Mouse (Mus musculus): ENCODE data around the gene Plek2. TPM values are rescaled to one million over a fixed set of nuclear protein-coding genes. Genes with fewer than 3 reads are reported as not detected.

The Plek2 gene
- total and polyA plus RNA-seq, 3 experiments: 0.10 to 0.29 (median 0.27) TPM

DNA sequence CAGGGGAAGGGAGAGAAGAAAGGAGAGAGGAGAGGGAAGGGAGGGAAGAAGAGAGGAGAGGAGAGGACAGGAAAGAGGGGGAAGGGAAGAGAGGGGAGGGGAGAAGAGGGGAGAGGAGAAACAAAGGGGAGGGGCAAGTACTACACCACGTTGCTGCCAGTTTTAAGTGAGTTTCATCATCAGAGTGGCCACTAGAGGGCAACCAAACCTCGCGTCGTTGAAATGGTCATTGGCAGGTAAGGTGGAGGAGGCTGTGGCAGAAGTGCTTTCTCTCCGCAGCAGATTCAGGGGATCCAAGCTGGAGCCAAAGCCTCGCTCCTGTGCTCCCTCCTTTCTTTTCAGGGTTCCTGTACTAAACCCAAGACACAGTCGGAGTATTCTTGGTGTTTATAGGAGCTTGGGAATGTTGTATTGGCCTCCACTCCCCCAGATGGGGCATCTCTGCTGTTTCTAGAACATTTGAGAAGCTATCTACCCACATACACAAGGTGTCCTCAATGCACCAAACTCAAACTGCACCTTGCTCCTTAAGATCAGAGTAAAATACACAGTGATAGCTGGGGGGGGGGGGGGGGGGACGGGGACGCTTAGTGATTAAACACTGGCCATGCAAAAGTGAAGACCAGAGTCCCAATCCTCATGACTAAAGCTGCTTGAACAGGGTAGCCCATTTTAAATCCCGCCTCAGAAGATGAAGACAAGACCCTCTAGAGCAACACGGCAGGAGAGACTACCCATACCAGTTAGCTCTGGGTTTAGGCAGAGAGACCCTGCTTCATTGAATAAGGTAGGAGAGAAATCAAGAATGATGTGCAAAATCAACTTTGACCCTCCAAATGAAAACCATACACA lies 11.7 kb upstream of the Plek2 start:
- peaks cover 1% of the 10 kb centered on the region; the same call in 1 of the 2 replicates for H3K4me1 ChIP-seq (ENCODE audit: control insufficient read depth, insufficient read depth, low read length)
- no peak overlapping the region for H3K4me3 ChIP-seq
- no peak overlapping the region for H3K9ac ChIP-seq (ENCODE audit: low read depth, low read length)
- peak; percentile 75 to 79 for DNase-seq
- H3K79me2 ChIP-seq (replicated peaks; ENCODE audit: control insufficient read depth, insufficient read depth, low read length): no peaks in the 10 kb centered on the region
- peak; percentile 82 for TF ChIP-seq EP300 (IDR thresholded peaks at IDR 0.05; ENCODE audit: insufficient read depth, low read depth, low read length)
- peak; percentile 89 for TF ChIP-seq CTCF (IDR thresholded peaks at IDR 0.05)
- TF ChIP-seq POLR2A (IDR thresholded peaks at IDR 0.05; ENCODE audit: insufficient read depth, low read depth, low read length): no peak
- no peaks in the 10 kb centered on the region for H3K27me3 ChIP-seq (ENCODE audit: control insufficient read depth, insufficient read depth, low read length)
- WGBS: 13% methylated on average over 11 of the region's 11 CpGs
- no peak overlapping the region for H3K27ac ChIP-seq
- intact Hi-C loops (cut with DNase I): loop anchor here (1.0 to 5.0 kb wide), 5 partner anchors 69 to 179 kb away; partner anchors contain the start of gene Tmem229b
- no peaks in the 10 kb centered on the region for H3K36me3 ChIP-seq (ENCODE audit: control insufficient read depth, insufficient read depth, low read length)

- TF ChIP-seq POLR2A (IDR thresholded peaks at IDR 0.05; ENCODE audit: insufficient read depth, low read depth, low read length) (no peak), EP300 (IDR thresholded peaks at IDR 0.05; ENCODE audit: insufficient read depth, low read depth, low read length) (no peak), CTCF (IDR thresholded peaks at IDR 0.05) (peak; percentile 17; the same call in 1 of the 2 replicates)
- Histone ChIP-seq H3K9ac (ENCODE audit: low read depth, low read length) (no peak overlapping the region), H3K4me1 (ENCODE audit: control insufficient read depth, insufficient read depth, low read length) (peaks cover 1% of the 10 kb centered on the region; the same call in 1 of the 2 replicates), H3K79me2 (replicated peaks; ENCODE audit: control insufficient read depth, insufficient read depth, low read length) (no peaks in the 10 kb centered on the region), H3K27ac (no peak overlapping the region), H3K27me3 (ENCODE audit: control insufficient read depth, insufficient read depth, low read length) (no peaks in the 10 kb centered on the region), H3K36me3 (ENCODE audit: control insufficient read depth, insufficient read depth, low read length) (no peaks in the 10 kb centered on the region), H3K4me3 (no peak overlapping the region)
- intact Hi-C loops (cut with DNase I): loop anchor here (5.0 kb wide), 2 partner anchors 71 to 91 kb away; partner anchors contain the start of gene Tmem229b
- DNase-seq: no peak
- WGBS: 82% methylated on average over 3 of the region's 3 CpGs
These were observed 9.5 kb upstream of the Plek2 start for GRCm38 (mm10) chr12:78916278-78916677.

GRCm38 (mm10) chr12:78915561-78915960 lies 8.8 kb upstream of the Plek2 start:
- intact Hi-C loops (cut with DNase I): loop anchor here (5.0 kb wide), 2 partner anchors 72 to 92 kb away; partner anchors contain the start of gene Tmem229b

GRCm38 (mm10) chr12:78914458-78914857 lies 7.7 kb upstream of the Plek2 start:
- intact Hi-C loops (cut with DNase I): no loop called here
- Histone ChIP-seq H3K4me1 (ENCODE audit: control insufficient read depth, insufficient read depth, low read length) (peaks cover 1% of the 10 kb centered on the region; the same call in 1 of the 2 replicates), H3K79me2 (replicated peaks; ENCODE audit: control insufficient read depth, insufficient read depth, low read length) (no peaks in the 10 kb centered on the region), H3K36me3 (ENCODE audit: control insufficient read depth, insufficient read depth, low read length) (no peaks in the 10 kb centered on the region), H3K27ac (no peak overlapping the region), H3K27me3 (ENCODE audit: control insufficient read depth, insufficient read depth, low read length) (no peaks in the 10 kb centered on the region; the same call in 1 of the 2 replicates), H3K9ac (ENCODE audit: low read depth, low read length) (no peak overlapping the region), H3K4me3 (no peak overlapping the region)
- no peak for DNase-seq
- TF ChIP-seq POLR2A (IDR thresholded peaks at IDR 0.05; ENCODE audit: insufficient read depth, low read depth, low read length) (no peak), EP300 (IDR thresholded peaks at IDR 0.05; ENCODE audit: insufficient read depth, low read depth, low read length) (no peak), CTCF (IDR thresholded peaks at IDR 0.05) (no peak)
- 82% methylated on average over 4 of the region's 4 CpGs for WGBS

More at GRCm38 (mm10) chr12:78915561-78915960, 8.8 kb upstream of the Plek2 start:
- Histone ChIP-seq H3K27me3 (ENCODE audit: control insufficient read depth, insufficient read depth, low read length) (no peaks in the 10 kb centered on the region), H3K79me2 (replicated peaks; ENCODE audit: control insufficient read depth, insufficient read depth, low read length) (no peaks in the 10 kb centered on the region), H3K9ac (ENCODE audit: low read depth, low read length) (no peak overlapping the region), H3K4me3 (no peak overlapping the region), H3K4me1 (ENCODE audit: control insufficient read depth, insufficient read depth, low read length) (peaks cover 1% of the 10 kb centered on the region; the same call in 1 of the 2 replicates), H3K27ac (no peak overlapping the region), H3K36me3 (ENCODE audit: control insufficient read depth, insufficient read depth, low read length) (no peaks in the 10 kb centered on the region)
- WGBS: 59% methylated on average over 3 of the region's 3 CpGs
- TF ChIP-seq CTCF (IDR thresholded peaks at IDR 0.05) (no peak), EP300 (IDR thresholded peaks at IDR 0.05; ENCODE audit: insufficient read depth, low read depth, low read length) (no peak), POLR2A (IDR thresholded peaks at IDR 0.05; ENCODE audit: insufficient read depth, low read depth, low read length) (no peak)
- no peak for DNase-seq

DNA sequence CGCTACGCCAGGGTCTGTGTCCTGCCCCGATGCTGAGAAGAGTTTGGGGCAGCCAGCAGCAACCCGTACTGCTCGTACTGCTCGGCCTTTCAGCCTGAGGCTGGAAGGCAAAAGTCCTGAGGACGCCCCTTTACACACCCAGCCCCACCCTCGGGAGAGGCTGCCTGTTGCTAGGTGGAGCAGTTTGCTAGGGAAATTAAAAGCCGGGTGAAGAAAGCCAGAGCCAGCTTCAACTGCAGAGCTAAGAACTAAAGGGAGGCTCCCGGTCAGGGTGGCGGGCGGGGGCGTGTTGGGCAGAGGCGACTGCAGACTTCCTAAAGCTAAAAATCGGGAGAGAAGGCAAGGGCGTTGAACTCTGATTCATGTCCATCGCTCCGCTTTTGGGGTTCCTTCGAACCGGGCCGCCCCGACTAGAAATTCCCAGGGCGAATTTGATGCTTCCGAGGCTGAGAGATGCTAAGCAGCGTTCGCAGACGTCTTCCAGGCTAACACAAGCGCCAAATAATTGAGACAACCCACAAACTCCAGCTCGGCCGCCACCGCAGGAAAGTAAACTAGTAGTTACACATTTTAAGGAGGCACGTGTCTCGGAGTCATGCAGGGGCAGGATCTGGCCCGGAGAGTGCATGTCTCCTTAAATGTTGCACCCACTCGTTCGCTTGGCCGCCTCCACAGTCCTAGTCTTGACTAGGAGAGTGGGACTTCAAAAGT lies 5.1 kb upstream of the Plek2 start:
- peak; percentile 52 to 56 for DNase-seq
- peak overlapping the region; percentile 25 for H3K4me3 ChIP-seq
- intact Hi-C loops (cut with DNase I): no loop called here
- peak overlapping the region; percentile 1; the same call in 1 of the 2 replicates for H3K9ac ChIP-seq (ENCODE audit: low read depth, low read length)
- TF ChIP-seq CTCF (IDR thresholded peaks at IDR 0.05) (no peak), POLR2A (IDR thresholded peaks at IDR 0.05; ENCODE audit: insufficient read depth, low read depth, low read length) (no peak), EP300 (IDR thresholded peaks at IDR 0.05; ENCODE audit: insufficient read depth, low read depth, low read length) (no peak)
- no peaks in the 10 kb centered on the region for H3K36me3 ChIP-seq (ENCODE audit: control insufficient read depth, insufficient read depth, low read length)
- H3K27ac ChIP-seq: no peak overlapping the region
- H3K79me2 ChIP-seq (replicated peaks; ENCODE audit: control insufficient read depth, insufficient read depth, low read length): no peaks in the 10 kb centered on the region
- H3K27me3 ChIP-seq (ENCODE audit: control insufficient read depth, insufficient read depth, low read length): peaks cover under 1% of the 10 kb centered on the region
- 2% methylated on average over 37 of the region's 37 CpGs for WGBS
- no peaks in the 10 kb centered on the region; the same call in 1 of the 2 replicates for H3K4me1 ChIP-seq (ENCODE audit: control insufficient read depth, insufficient read depth, low read length)
